Mouse (Mus musculus) stomach, embryonic 16.5 days (tissue): ENCODE measurements around the gene Cabp2. TPM values are rescaled to one million over a fixed set of nuclear protein-coding genes. Genes with fewer than 3 reads are reported as not detected.
"Not testable (repeated sequence)": the region's sequence is repeated elsewhere in the genome, so short reads cannot be mapped to it uniquely, and the experiment has no call there.

Source experiments
- ATAC-seq: fragments of 200-750 bp; cut with Nextera tagmentation; 2 replicates; pipeline ENCODE4 v1.8.0; 2017; ENCODE audit warnings: moderate number of reproducible peaks, moderate TSS enrichment; ENCODE audit not compliant: insufficient read depth, low FRiP score
- H3K27ac ChIP-seq: fragments of 300-500 bp; sonication (generic); 2 replicates; pipeline ENCODE4 v1.5.1; 2014; ENCODE audit warnings: low read length
- H3K27me3 ChIP-seq: fragments of 300-500 bp; sonication (generic); 2 replicates; pipeline ENCODE4 v1.6.1; 2014; ENCODE audit warnings: low read length, control low read depth, mixed read lengths; ENCODE audit not compliant: control insufficient read depth, insufficient read depth
- H3K36me3 ChIP-seq: fragments of 300-500 bp; sonication (generic); 2 replicates; pipeline ENCODE4 v1.6.1; 2014; ENCODE audit warnings: low read length; ENCODE audit not compliant: control insufficient read depth, insufficient read depth
- H3K4me1 ChIP-seq: fragments of 300-500 bp; sonication (generic); 2 replicates; pipeline ENCODE4 v1.6.1; 2014; ENCODE audit warnings: low read length, control low read depth, mixed read lengths; ENCODE audit not compliant: control insufficient read depth, insufficient read depth
- H3K4me2 ChIP-seq: fragments of 300-500 bp; sonication (generic); 2 replicates; pipeline ENCODE4 v1.6.1; 2014; ENCODE audit warnings: low read depth, low read length, mixed read lengths
- H3K4me3 ChIP-seq: fragments of 300-500 bp; sonication (generic); replicated peaks from 2 replicates; pipeline ENCODE4 v1.5.1; 2014; ENCODE audit warnings: mild to moderate bottlenecking, low read length
- H3K9ac ChIP-seq: fragments of 300-500 bp; sonication (generic); 2 replicates; pipeline ENCODE4 v1.6.1; 2014; ENCODE audit warnings: low read length
- H3K9me3 ChIP-seq: fragments of 300-500 bp; sonication (generic); replicated peaks from 2 replicates; pipeline ENCODE4 v1.6.1; 2016; ENCODE audit warnings: low read length, control low read depth; ENCODE audit not compliant: control insufficient read depth
- WGBS: fragments of 180-500 bp; shearing (Covaris S2); extraction: QIAGEN DNeasy Blood & Tissue Kit; methylation state at CpG from one replicate; pipeline ENCODE4 v1.1.7; 2014; 5-methylcytosine and 5-hydroxymethylcytosine counted together
- polyA plus RNA-seq: library from polyadenylated mRNA; unstranded; fragments of >200 nt; fragmentation: Nextera tagmentation; extraction: Ambion mirVana; gene quantifications from 2 replicates; pipeline ENCODE4 v1.2.1, GENCODE M21; 2015

The Cabp2 gene
- polyA plus RNA-seq, 1 experiment from 2014 or later = 2.9 TPM

- peaks cover 7% of the 10 kb centered on the region for H3K4me1 ChIP-seq
- H3K27me3 ChIP-seq = no peaks in the 10 kb centered on the region
- ATAC-seq = no peak
- H3K36me3 ChIP-seq = peaks cover 21% of the 10 kb centered on the region; the same call in 1 of the 2 replicates
- peak overlapping the region; percentile 82 for H3K9ac ChIP-seq
- peak overlapping the region; percentile 43 for H3K27ac ChIP-seq
- peak overlapping the region; percentile 68 for H3K4me2 ChIP-seq
- no peaks in the 10 kb centered on the region for H3K9me3 ChIP-seq
- peak overlapping the region; percentile 60 for H3K4me3 ChIP-seq
- WGBS = 50% methylated on average over 7 of the region's 7 CpGs
Measured at GRCm38 (mm10) chr19:4126759-4127495, 45.5 kb downstream of the Cabp2 start.

DNA sequence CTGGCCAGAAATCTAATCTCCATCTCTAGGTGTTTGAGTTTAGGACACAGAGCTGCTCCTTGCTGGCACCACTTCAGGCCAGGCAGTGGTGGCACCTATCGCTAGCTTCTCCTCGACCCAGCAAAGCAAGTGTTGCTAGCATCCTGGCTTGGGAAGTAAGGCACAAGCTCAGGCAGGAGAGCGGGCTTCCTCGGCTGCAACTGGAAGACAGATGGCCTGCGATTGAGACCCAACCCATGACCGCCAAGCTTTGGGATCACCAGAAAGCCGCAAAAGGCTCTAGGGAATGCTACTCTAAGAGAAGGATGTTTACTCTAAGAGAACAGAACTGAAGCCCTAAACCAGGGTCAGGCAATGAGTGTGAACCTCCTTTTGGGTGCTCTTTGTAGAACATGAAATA, 48.1 kb downstream of the Cabp2 start:
- Histone ChIP-seq H3K36me3 (peaks cover 28% of the 10 kb centered on the region), H3K4me2 (no peak overlapping the region), H3K27me3 (no peaks in the 10 kb centered on the region), H3K27ac (no peak overlapping the region), H3K9ac (no peak overlapping the region; the same call in 1 of the 2 replicates), H3K9me3 (no peaks in the 10 kb centered on the region), H3K4me3 (no peak overlapping the region), H3K4me1 (peaks cover 7% of the 10 kb centered on the region)
- 88% methylated on average over 7 of the region's 7 CpGs for WGBS
- no peak for ATAC-seq

DNA sequence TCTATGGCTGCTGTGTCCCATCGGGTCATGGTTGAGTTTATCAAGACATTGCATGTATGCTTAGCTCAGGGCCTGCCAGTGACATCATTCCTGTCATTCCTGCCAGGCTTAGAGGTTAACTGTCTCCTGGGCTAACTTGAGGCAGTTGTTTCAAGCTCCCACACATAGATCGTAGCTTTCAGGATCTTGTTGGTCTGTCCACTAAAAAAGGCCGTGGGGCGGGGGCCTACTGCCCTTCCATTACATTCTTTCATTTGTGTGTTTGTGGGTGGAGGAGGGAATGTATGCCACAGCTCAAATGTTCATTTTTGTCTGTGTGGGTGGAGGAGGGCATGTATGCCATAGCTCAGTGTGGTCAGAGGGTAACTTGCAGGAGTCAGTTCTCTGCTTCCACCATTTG, 48.7 kb downstream of the Cabp2 start:
- no peak for ATAC-seq
- no peak overlapping the region for H3K4me3 ChIP-seq
- H3K27ac ChIP-seq = no peak overlapping the region
- WGBS = 83% methylated on average over 4 of the region's 4 CpGs
- H3K27me3 ChIP-seq = no peaks in the 10 kb centered on the region
- H3K9ac ChIP-seq = no peak overlapping the region
- peaks cover 28% of the 10 kb centered on the region for H3K36me3 ChIP-seq
- H3K4me2 ChIP-seq = no peak overlapping the region
- H3K9me3 ChIP-seq = no peaks in the 10 kb centered on the region
- peaks cover 7% of the 10 kb centered on the region for H3K4me1 ChIP-seq

- Histone ChIP-seq H3K4me2 (no peak overlapping the region), H3K4me1 (peaks cover 7% of the 10 kb centered on the region), H3K27ac (no peak overlapping the region), H3K36me3 (peaks cover 28% of the 10 kb centered on the region), H3K9me3 (no peaks in the 10 kb centered on the region), H3K9ac (no peak overlapping the region), H3K27me3 (no peaks in the 10 kb centered on the region), H3K4me3 (no peak overlapping the region)
- no peak for ATAC-seq
- 83% methylated on average over 5 of the region's 5 CpGs for WGBS
Measured at GRCm38 (mm10) chr19:4131075-4131474, 49.7 kb downstream of the Cabp2 start.

- no peak overlapping the region for H3K27ac ChIP-seq
- H3K9me3 ChIP-seq = no peaks in the 10 kb centered on the region
- H3K4me1 ChIP-seq = peaks cover 3% of the 10 kb centered on the region
- no peak overlapping the region for H3K4me3 ChIP-seq
- H3K4me2 ChIP-seq = no peak overlapping the region
- no peak for ATAC-seq
- no peak overlapping the region for H3K9ac ChIP-seq
- H3K36me3 ChIP-seq = peaks cover 28% of the 10 kb centered on the region
- no peaks in the 10 kb centered on the region for H3K27me3 ChIP-seq
- WGBS = 82% methylated on average over 2 of the region's 2 CpGs
Measured at GRCm38 (mm10) chr19:4131768-4132167, 50.4 kb downstream of the Cabp2 start.

DNA sequence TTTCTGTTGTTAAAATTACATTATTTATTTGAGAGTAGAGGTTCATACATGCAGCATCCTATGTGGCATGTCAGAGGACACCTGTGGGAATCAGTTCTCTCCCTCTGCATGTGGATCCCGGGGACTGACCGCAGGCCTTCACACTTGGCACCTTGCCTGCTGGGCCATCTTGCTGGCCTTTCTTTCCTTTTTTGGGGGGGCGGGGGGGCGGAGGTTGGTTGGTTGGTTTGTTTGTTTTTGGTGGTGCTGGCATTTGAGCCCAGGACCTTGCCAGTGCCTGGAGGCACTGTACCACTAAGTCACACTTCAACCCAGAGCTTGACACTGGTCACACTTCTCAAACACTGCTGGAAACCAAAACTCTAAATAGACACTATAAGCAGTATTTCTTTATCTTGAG, 53.0 kb downstream of the Cabp2 start:
- ATAC-seq = no peak
- no peaks in the 10 kb centered on the region for H3K27me3 ChIP-seq
- H3K4me2 ChIP-seq = no peak overlapping the region
- no peak overlapping the region for H3K4me3 ChIP-seq
- no peak overlapping the region for H3K9ac ChIP-seq
- H3K9me3 ChIP-seq = no peaks in the 10 kb centered on the region
- no peaks in the 10 kb centered on the region for H3K4me1 ChIP-seq
- H3K36me3 ChIP-seq = peaks cover 23% of the 10 kb centered on the region
- H3K27ac ChIP-seq = no peak overlapping the region
- WGBS = 89% methylated on average over 4 of the region's 4 CpGs

DNA sequence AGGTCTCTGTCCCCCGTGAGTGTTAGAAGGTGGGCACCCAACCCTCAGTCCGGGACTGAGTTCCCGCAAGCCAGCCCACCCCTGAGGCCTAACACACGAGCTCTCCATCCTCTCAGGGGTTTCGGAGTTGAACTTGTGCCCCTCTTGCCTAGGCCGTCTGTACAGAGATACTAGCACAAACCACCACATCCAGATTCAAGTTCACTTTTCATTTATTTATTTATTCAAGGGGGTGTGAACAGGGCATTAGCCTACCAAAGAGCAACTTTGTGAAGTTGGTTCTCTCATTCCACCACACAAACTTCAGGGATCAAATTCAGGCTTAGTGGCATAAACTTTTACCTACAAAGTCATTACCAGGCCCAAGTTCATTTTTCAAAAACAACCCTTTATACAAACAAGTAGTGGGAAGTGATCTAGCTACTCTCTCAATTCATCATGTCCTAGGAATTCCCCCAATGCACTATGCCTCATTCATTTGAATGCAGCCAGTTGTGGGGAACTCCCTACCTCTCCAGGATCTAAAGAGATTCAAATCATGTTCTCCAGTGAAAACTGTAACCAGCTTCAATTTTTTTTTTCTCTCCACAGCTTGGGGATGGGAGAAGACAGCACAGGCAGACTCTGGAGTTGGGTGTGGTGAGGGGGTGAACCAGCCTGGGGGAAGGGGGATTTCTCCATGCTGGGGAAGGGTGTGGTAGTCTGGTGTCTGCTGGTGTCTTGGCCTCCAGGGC, 54.0 kb downstream of the Cabp2 start:
- H3K4me2 ChIP-seq, H3K4me1 ChIP-seq, H3K27ac ChIP-seq, ATAC-seq, H3K4me3 ChIP-seq, H3K27me3 ChIP-seq, H3K9me3 ChIP-seq, H3K9ac ChIP-seq: not testable (repeated sequence)
- WGBS = 76% methylated on average over 6 of the region's 6 CpGs
- peaks cover 17% of the 10 kb centered on the region for H3K36me3 ChIP-seq

DNA sequence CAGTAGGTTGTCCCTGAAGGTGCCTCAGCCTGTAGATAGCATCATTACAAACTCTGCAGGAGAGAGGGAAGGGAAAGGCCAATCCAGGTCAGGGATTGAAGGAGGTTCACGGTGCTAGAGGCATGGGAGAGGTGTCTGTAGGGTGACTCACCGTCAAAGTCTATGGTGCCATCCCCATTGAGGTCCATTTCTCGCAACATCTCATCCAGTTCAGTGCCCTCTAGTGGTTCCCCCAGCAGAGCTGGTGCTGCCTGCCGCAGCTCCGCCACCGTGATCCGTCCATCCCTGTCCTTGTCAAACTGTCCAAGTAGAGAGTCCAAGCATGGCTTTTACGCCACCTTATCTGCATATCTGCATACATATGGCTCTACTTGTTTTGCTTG, 54.6 kb downstream of the Cabp2 start:
- WGBS = 24% methylated on average over 8 of the region's 8 CpGs
- ATAC-seq = not testable (repeated sequence)

GRCm38 (mm10) chr19:4136463-4136862, 55.1 kb downstream of the Cabp2 start:
- no peaks in the 10 kb centered on the region for H3K27me3 ChIP-seq
- H3K4me3 ChIP-seq = no peak overlapping the region
- peaks cover 11% of the 10 kb centered on the region for H3K36me3 ChIP-seq
- H3K4me2 ChIP-seq = no peak overlapping the region
- ATAC-seq = no peak
- no peaks in the 10 kb centered on the region for H3K4me1 ChIP-seq
- no peak overlapping the region for H3K9ac ChIP-seq
- no peak overlapping the region for H3K27ac ChIP-seq
- WGBS = 76% methylated on average over 5 of the region's 5 CpGs
- H3K9me3 ChIP-seq = no peaks in the 10 kb centered on the region

More for the DNA sequence above, 54.6 kb downstream of the Cabp2 start:
- H3K27ac ChIP-seq, H3K4me1 ChIP-seq, H3K27me3 ChIP-seq, H3K4me2 ChIP-seq, H3K9me3 ChIP-seq, H3K9ac ChIP-seq, H3K4me3 ChIP-seq: not testable (repeated sequence)
- peaks cover 16% of the 10 kb centered on the region for H3K36me3 ChIP-seq
